Mouse (Mus musculus) urinary bladder, adult 2 months (tissue): ENCODE data around the gene Plg. TPM values are rescaled to one million over a fixed set of nuclear protein-coding genes. Genes with fewer than 3 reads are reported as not detected.

Experiments
- DNase-seq: peaks from one replicate; pipeline ENCODE4 v3.0.0; 2022; ENCODE audit warnings: low spot score
- polyA plus RNA-seq: library from polyadenylated mRNA; depleted of rRNA; stranded (reverse); fragments of >200 nt; gene quantifications from 2 replicates; pipeline ENCODE4 v1.2.3, GENCODE M21; 2012

The Plg gene
- polyA plus RNA-seq, 1 experiment = not detected

DNA sequence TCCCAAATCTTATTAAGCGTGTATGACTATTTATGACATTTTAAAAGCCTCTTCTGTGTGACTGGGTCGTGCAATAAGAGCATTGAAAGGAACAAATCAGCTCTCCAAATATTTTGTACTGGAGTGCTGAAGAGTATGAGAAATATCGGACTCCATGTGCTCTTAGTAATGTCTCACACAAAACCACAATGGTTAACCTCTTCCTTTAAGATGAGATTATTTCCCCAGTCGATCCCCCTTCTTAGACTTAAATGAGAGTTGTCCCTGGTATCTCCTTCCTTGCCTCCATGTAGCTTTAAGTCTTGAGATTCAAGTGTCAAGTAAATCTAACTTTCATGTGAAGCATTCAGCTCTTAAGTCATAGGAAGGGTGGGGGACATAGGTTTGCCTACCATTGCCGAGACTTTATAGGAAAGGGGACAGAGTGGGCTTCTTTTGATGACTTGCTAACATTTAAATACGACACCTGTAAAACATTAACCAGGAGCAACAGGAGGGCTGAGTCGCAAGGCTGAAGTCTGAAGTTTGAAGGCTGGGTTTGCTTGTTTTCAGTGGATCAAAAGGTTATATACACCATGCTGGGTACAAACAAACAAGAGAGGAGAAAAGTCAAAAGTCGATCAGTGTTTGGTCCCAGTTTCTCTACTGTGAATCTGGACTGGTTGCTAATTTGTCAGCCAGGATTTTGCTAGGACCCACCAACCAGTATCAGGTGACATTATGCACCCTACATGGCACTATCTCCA lies 6.8 kb downstream of the Plg start:
- no peak for DNase-seq

DNA sequence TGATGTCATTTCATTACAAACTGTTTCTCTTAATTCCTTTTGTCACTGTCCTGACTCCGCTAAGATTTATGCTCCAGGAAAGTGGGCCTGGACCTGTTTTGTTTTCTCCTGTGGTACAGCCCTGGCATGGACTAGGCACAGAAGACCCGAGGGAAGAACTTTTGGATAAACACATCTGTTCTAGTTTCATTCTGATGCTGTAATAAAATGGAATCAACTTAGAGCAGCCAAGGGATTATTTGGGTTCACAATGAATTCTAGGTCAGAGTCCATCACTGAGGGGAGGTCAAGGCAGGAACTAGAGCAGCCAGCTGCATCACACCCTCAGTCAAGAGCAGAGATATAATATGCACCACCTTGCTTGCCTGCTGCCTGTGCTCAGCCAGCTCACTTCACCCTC lies 9.4 kb downstream of the Plg start:
- DNase-seq = no peak

DNA sequence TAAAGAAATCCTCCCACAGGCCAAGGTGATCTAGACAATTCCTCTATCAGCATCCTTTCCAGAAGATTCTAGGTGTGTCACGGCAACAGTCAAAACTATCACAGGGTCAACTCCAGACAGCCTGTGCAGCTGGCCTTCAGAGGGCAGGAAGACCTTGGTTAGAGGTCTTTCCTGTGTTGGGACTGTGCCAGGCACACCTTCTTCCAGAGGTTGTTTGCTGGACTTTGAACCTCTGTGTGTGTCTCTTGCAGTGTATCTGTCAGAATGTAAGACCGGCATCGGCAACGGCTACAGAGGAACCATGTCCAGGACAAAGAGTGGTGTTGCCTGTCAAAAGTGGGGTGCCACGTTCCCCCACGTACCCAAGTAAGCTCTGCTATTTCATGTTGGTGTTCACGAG lies 9.8 kb downstream of the Plg start:
- no peak for DNase-seq

GRCm38 (mm10) chr17:12396163-12396677 lies 17.8 kb downstream of the Plg start:
- DNase-seq = no peak

- DNase-seq = no peak
Observed at GRCm38 (mm10) chr17:12403420-12403819, 25.0 kb downstream of the Plg start.

- DNase-seq = no peak
Observed at GRCm38 (mm10) chr17:12409346-12409944, 31.0 kb downstream of the Plg start.

- no peak for DNase-seq
Observed at GRCm38 (mm10) chr17:12412181-12412890, 33.9 kb downstream of the Plg start.

DNA sequence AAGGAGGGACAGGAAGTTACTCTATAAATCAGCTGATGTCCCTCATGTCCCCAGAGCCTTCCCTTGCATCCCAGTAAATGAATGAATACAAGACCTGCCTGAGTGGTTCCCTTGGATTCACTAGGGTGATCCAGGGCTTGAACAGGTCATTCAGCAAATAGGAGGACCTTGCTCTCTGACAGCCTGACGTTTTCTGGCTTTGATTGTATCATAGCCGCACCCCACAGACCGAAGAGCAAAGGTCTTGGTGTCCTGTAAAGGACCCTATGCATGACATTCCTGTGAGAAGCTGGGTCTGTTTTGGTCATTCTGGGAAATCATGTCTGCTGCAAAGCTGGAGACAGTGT lies 34.5 kb downstream of the Plg start:
- DNase-seq = no peak

- no peak for DNase-seq
Observed at GRCm38 (mm10) chr17:12415031-12415735, 36.8 kb downstream of the Plg start.

- no peak for DNase-seq
Observed at GRCm38 (mm10) chr17:12415741-12416140, 37.3 kb downstream of the Plg start.

DNA sequence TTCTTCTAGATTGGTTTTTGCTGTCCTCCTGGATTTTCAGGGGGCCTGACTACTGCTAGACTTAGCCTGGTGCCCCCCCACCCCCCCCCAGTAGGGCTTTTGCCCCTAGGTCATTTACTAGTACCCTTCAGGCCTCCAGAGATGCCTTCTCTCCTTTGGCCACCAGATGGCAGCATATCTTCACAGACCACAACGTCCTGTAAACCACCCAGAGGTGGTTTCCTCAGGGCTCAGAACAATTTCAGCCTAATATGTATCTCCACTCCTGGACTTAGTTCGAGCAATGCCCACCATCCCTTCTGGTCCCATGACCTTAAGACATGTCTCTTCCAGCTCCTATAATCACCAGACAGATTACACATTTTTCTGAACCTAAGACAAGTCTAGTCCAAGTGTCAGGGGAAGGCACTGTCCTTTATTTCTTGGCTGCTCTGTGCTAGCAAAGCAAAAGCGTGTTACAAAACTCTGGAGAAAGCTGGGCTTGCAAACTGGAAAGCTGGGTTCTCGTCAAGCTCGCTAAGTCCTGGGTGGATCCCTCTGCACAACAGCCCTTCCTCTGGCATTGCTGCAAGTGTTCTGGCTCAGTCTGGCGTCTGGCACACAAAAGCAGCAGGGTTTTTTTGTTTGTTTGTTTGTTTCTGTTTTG lies 38.0 kb downstream of the Plg start:
- peak; percentile 49 for DNase-seq

DNA sequence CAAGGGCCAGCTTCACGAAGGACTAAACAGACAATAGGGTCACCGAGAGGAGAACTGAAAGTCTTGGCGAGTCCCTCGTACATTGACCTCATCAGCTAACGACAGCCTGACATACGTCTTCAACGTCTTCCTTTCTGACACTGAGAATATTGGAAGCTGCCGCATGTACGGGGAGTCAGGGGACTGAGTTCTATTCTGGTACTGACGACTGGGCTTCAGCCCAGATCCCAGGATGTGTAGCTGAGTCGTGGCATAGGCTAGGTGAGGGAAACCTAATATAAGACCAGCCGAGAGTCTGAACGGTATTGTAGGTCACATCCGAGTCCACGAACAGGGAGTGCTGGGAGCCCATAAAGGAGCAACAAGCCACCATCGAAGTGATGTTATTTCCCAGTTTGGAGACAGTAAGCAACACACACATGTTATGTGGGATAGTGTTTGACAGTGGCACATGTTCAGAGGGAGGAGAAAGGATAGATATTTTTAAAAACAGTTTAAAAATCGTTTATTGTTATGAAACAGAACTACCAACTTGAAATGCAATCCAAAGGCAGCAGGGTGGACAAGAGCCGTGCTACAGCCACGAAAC lies 41.2 kb downstream of the Plg start:
- DNase-seq = no peak

GRCm38 (mm10) chr17:12420886-12421574 lies 42.6 kb downstream of the Plg start:
- DNase-seq = no peak

DNA sequence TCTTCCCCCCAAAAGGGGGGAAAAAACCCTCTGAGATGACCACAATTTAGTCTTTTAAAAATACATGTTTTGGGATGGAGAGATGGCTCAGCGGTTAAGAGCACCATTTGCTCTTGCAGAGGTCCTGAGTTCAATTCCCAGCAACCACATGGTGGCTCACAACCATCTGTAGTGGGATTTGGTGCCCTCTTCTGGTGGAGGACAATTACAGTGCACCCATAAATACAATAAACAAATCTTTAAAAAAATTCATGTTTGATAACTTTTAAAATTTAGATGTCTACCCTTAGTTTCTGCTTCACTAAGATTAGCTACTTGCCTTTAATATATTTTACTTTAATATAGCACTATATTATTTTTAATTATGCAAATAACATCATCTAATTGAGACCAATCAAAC lies 43.7 kb downstream of the Plg start:
- DNase-seq = no peak

DNA sequence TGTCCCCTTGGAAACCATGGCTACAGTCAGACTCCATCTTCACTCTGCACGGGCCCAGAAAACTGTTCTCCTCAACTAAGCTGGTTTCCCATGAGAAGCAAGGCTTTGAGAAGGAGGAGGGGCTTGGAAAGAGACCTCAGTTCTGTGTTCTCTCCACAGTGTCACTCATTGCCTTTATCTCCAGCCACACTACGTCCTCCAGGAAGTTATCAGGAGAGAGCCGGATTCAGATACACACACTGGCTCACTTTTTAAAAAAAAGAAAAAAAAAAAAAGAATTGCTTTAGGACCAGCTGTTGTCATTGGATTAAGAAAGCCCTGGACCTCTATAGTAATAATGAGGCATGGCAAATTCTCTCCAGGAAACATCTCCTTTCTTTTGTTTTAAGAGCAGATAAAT lies 48.7 kb downstream of the Plg start:
- DNase-seq = no peak

GRCm38 (mm10) chr17:12428369-12428768 lies 50.0 kb downstream of the Plg start:
- no peak for DNase-seq

- DNase-seq = no peak
Observed at GRCm38 (mm10) chr17:12431707-12432106, 53.3 kb downstream of the Plg start.

DNA sequence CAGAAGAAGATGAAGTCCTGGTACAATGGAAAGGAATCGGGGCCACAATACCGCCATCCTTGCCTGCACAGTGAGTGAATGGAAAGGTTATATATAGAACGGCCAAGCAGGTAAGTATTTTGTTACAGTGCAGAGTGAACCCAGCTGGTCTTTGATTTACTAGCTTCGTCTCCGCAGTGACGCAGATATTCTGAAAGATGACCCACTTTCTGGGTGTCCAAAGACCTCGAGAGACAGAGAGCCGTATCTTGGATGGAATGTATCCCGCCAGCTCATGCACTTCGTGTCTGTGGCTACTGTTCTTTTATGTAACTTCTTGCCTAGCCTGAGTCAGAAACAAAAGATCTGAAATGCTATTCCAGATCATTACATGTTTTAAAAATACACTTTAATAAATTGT lies 59.4 kb downstream of the Plg start:
- DNase-seq = no peak

GRCm38 (mm10) chr17:12444561-12444960 lies 66.2 kb downstream of the Plg start:
- no peak for DNase-seq

DNA sequence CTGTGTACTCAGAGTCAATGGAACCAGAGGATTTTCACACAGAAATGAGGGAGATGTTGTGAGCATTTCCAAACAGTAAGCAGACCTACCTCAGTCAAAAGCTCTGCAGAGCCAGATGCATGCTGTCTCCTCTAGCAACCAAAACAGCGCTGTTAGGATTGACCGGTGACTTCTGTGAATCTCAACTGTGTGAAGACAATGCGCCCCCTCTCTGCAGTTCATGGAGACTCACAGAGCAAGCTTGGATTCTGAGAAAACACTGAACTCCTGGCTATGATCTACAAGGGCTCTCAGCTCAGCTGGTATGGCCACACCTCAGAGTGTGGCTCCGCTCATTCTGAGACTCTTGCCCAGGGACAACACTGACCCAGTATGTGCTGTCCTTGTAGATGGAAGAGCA lies 72.8 kb downstream of the Plg start:
- DNase-seq = no peak
